Mouse (Mus musculus) urinary bladder, adult 18-20 months (tissue): ENCODE measurements at regions not wholly inside any gene's neighbourhood (a gene's known extent, or its start where the extent isn't known, plus 50 kb on each side); places are given as distances from the start of the nearest gene placed in this dataset.

Source experiments
- DNase-seq, 2 experiments: peaks; one replicate each; pipeline ENCODE4 v3.0.0; 2022; ENCODE audit warnings: low spot score in 2 of 2, mixed read lengths in 2 of 2

DNA sequence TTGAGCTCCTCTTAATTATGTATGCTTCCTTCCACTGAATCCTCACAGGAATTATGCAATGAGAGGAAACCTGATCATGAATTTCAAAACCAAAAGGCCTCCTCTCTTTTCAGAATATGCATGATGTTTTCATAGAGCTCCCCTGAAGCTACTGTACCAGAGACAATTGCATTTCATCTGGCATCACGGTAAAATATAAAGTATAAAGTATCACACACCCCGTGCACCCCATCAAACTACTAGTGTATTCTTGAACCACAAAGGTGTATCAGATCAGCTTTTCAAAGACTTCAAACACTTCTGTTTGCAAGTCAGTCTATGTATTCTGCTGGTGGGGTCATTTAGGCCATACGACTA, 144.4 kb upstream of the Cxadr start:
- DNase-seq, result no peak

DNA sequence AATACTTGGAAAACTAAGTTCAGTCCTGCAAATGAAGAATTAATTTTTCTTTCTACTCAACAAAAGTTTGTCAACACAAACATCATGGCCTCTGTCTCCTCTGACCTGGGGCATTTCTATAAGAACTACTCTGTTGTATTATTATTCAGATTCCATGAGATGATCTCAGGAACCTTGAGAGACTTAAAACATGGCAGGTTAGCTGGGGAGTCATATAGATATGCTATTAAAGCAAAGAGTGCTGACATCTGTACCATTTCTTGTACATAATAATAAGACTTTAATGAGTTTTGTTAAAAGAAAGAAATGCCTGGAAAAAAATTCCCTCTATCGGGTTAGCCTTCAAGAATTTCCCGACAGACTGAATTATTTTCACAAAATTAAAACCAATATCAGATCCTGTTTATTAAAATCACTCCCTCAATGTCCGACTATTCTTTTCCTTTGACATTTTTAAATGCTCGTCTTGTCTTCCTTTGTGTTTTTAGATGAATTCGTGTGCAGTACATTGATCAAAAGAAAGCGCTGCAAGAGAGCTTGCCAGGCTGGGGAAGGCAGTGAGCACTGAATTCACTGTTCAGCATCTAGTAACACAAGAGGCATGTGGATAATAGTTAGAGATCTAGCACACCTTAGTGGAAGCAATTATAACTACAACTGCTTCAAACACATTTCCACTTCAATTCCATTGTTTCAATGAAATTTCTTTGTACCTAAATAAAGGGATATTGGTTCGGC, 145.0 kb upstream of the Cxadr start:
- DNase-seq, result peak in 1 of 2 experiments; percentile 15

DNA sequence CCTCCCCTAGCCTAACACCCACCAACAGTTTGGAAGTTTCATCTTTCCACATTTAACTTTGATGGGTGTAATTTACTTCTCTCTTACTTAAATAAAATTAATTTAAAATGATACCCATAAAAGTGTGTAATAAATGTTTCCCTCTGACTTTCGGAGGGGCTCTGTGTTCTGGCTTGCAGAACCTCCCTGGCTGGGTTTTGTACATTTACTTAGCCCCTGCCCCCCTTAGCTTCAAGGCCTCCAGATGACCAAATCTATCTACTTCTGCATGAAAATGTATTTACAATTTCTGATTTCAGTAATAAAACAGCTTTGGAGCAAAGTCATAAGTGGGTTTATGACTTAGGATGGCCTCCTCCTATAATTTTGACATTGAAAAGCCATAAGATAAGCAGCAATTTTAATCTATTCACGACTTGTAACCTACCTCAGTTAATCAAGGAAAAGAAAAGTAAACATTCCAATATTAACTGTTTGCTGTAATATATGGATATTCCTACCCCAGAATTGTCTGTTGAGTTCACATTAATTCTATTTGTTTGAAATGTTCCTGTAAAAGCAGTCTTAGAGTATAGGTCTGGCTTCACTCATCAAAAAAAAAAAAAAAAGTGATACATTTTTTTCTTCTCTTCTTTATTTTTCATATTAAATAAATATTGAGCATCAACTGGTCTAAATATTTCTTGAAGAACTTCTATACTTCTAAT, 147.2 kb upstream of the Cxadr start:
- DNase-seq, result no peak

DNA sequence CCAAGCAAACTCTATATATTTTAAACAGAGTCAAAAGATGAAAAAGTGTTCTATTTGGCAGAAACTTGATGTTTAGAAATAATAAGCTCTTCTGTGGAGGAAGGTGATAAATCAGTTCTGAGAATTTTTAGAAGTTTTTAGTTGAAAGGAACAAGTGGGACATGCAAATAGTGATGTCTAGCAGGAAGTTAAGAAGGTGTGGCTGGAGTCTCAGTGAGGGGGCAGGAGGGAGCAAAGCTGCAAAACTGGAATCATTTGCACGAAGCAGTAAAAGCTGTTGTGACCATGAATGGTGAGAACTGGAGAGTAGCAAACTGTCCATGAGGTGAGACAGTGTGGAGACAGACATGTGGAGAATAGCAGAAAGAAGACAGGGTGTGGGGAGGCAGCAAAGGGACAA, 157.1 kb upstream of the Cxadr start:
- DNase-seq, result no peak

DNA sequence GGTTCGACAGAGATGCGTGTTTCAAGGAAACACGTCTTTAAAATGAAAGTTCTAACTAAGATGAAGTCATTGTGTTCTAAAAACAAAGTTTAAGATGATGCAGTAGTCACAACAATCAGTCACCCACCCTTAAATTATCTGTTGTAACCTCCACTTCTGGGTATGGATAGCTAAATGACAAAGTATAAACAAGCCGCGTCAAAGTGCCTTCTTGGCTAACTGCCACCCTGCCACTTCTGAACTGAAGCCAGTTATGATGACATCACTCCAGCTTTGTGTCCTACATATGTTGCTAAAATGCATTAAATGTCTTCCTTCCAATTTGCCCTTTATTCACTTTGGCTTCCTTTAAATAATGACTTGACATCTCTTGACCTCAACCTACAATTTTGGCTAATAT, 165.8 kb upstream of the Cxadr start:
- no peak for DNase-seq

DNA sequence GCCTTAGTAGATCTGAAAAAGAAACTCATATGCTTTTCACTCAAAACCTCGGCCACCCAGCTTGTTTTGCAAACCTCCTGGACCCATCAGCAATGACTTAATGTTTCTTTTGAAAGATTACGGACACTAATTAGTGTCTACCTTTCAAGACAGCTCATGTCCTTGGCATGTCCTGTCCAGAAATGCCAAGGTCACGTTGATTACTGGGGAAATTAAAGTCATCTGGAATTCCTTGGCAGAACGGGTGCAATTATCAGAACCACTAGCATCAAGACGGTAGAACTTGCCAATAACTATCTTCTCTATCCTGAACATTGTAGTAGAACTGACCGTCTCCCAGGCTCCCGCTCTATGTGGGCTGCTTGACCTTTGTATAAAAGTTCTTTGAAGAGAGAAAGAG, 166.8 kb upstream of the Cxadr start:
- DNase-seq, result no peak

DNA sequence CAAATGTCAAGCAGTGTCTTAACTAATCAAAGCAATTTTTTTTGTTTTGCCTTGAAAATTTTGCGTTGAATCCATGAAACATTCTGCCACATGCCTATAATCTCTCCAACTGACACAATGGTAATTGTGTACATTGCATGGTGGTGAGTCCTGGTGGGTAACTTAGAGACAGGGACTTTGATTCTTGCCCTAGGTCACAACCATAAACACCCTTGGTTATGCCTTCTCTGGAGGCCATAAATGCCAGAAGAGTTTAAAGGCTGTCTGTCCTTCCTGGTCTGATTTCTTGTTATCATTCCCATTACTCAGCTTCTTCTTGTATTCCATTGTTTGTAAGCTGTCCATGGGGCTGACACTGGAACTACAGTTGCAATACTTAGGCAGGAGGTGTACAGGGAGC, 179.6 kb upstream of the Cxadr start:
- DNase-seq, result no peak

DNA sequence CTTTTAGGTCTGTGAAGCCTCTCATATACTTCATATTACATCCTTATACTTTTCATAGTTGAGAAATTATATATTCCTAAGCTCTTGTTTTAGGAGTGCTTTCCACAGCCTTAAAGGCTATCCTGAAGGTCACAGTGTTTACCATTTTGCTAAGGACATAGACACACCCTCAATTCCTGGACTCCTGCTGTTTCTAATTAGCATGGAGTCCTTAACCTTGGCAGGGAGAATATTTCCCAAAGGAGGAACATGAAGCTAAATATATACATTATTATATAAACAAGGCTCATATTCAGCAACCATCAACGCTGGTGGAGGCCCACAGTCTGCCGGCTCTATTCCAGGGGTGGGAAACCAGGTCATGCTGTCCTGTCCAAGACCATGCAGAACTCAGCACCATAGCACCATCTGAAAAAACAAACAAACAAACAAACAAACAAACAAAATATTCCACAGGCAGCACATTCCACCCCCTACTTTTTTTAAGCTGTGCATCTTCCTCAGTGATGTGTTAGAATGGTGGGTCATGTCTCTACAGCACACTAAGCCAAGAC, 180.9 kb upstream of the Cxadr start:
- DNase-seq, result no peak

DNA sequence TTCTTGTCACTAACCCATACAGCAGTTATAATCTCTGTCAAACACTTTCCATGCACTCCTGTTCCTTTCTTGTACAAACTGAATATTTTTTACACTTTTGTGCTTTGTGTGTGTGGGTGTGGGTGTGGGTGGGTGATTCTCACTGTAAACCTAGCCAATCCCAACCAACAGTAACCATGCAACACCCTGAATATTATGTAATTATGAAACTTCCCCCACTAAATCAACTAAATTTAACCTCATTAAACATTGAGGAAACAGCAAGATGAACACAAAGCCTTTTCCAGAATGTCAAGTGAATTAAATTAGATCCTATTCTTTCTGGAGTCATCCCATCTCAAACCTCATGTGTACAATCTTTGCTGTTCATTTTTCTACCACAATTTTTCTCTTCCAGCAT, 197.0 kb upstream of the Cxadr start:
- DNase-seq, result no peak

DNA sequence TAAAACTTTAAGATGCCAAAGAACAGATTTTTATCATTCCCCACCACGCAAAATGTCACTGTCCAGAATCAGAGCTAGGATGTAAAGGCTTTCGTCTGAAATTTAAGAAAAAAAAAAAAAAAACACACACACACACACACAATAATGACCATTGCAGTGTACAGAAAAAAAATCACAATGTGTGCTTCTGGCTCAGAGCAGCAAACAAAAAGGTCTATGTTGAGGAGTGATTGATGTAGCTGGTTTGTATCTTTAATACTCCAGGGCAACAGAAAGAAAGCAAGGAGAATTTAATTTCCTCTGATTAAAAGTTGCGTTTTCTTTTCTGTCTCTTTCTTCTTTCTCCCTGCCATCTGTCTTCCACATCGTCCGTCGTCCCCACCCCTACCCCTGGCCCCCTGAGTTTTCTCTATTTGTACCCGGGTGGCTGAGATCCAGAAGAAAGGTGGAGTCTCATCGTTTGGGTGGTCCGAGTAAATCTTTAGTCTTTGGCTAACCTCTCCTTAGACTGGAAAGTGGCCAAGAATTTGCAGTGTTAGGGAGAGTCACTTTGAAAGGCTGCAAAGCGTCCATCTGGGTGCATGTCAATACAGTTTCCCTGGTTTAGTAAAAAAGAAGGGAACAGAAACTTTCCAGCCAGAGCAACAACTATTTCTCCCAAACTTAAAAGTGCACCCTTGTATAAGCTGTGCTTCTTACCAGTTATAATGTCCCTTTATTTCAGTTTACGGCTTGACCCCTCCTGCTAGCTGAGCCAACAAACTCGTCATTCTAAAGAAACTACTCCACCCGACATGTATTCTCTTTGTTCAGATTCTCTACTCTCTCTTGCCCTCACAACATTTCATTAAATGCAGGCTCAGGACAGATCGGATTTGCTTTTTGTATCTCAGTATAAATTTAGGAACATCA, 199.6 kb upstream of the Cxadr start:
- peak in 1 of 2 experiments; percentile 27 for DNase-seq

DNA sequence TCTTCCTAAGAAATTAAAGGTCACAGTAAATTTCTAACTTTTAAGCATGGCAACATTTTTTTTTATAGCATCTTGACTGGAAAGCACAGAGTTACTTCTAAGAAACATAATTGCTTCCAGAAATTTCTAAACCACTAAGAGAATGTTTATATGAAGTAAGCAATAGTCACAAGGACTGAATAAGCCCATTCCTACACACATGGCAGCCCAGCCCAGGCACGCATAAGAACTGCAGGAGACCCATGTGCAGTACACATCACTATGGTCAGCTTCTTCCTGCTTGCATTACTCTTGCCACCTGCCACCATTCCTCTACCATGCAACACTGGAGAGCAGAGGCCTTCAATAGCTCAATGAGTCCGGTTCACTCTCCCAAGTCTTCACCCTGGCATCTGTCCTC, 201.4 kb upstream of the Cxadr start:
- no peak for DNase-seq

DNA sequence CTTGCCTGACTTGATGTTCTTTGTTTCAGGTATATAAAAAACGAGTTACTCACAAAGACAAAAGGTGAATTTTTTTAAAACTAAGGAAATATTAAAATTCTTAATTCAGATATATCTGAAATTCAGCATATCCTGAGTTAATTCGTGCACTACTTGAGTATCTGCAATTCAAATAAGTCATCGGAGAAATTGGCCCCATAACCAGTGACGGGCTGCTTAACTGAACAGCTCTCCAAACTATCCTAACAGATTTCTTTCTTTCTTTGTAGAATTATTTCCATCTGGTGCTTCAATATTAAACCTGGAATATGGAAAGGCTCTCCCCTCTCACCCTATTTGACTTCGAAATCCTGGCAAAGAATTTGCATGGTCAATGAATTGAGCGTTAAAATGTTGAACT, 202.2 kb upstream of the Cxadr start:
- DNase-seq, result no peak

DNA sequence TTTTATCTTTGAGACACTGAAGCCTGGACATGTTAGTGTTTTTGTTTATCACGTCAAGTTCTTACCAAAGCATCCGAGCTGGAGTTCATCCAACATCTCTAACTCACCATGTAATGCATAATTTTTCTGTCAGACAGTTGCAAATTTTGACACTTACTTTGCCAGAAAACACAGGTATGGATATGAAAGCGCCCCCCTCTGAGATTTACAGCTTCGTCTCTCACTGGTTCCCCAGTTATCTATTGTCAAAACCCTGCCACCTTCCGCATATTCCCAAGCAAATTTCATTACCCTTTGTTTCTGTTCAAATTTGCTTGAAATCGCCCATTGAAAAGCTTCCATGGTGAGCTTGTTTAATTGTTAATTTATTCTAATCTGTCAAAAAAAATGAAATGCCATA, 202.7 kb upstream of the Cxadr start:
- DNase-seq, result no peak

DNA sequence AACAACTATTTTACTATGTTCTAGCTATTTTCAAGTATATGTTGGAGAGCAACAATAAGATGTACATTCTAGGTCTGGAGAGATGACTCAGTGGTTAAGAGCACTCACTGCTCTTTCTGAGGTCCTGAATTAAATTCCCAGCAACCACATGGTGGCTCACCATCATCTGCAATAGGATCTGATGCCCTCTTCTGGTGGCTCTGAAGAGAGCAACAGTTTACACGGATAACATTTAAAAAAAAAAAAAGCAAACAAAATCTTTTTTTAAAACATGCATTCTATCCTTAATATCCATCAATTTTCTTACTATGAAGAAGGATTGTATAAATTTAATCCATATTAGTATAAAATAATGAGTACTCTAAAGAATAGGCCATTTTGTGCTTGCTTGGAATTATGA, 204.7 kb upstream of the Cxadr start:
- no peak for DNase-seq

DNA sequence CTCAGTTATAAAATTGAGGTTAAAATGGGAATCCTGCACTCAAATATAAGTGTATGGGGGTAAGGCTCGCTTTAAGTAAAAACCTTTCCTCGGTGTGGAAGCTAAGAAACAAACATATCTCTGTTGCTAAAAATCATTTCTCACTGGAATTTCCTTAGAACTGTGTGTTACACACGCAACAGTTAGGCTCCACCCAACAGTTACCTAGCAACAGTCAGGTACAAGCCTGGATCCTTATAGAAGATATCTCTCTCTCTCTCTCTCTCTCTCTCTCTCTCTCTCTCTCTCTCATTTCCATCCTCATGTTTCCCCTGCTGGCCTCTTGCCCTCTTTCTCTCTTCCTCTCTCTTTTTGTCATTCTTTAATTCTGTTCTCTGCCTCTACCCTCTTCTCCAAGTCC, 211.1 kb upstream of the Cxadr start:
- DNase-seq, result no peak

DNA sequence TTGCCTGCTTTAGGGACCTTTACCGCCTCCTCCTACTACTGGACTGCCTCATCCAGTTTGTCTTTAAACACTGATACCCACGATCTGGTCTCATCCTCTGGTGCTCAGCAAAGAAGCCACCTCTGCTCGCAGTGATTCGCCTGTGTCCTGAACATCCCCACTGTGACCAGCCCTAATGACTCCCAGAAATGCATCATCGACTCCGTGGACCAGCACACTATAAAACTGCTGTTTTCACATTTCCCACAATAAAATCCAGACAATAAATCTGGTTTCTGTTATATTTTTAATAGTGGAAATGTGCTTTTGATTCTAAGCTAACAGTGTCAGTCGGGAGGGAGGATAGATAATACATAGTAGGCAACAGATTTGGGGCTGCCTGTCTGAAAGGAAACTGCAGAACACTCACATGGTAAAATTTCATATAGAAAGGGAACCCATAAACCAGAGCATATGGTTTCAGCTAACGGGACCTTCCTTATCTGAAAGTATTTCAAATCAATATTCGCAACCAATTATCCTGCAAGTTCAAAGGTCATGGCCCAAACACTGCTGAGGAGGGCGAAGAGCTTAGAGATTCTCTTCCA, 233.7 kb upstream of the Cxadr start:
- DNase-seq, result no peak

DNA sequence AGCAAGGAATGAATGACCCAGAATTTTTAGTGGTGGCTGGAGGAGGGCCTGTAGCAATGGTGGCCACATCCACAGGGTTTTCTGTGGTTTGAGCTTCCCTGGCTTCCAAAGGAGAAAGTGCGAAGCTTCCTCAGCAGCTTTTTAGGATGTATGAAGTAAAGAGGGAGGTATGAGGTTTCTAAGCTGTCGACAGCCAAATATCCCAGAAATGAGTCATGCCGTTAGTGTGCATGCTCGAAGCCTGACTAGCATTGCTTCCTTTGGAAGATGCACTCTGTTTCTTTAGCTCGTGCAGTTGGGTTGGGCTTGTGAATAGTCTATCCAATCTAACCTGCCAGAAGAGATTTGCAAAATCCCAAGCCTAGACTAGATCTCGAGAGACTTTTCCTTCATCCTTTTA, 240.8 kb upstream of the Cxadr start:
- no peak for DNase-seq

DNA sequence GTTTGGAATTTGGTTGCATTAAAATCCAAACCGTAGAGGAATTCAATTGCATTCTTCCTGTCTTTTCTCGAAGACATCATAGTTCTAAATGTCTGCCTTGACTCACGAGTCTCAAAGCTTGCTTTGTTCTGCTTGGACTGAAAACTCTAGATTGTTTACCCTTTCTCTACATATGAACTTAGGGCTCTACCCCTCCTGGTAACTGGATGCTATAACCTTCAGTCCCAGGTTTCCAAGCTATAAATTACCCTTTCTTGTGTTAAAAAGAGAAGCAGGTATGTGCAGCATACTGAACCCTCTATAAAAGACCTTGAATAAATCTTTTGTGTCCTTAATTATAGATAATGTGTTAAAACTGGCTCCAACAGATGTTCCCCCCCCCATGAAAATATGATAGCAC, 243.7 kb upstream of the Cxadr start:
- DNase-seq, result no peak

DNA sequence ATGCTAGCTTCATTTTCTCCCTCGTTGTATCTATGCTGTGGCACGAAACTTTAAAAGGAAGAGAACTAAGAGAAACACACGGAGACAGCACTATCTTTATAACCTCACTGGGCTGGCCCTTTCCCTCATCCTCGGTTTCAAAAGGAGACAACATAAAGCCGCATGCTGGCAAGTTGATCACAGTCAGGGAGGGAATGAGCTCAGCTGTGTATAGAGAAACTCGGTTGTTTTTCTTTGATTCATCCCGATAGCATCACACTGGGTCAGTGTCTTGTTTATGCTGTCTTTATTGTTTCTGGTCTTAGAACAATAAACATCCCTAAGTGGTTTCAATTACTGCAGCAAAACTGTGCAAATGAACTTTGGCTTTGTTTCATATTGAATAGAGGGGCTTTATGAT, 249.2 kb upstream of the Cxadr start:
- no peak for DNase-seq

DNA sequence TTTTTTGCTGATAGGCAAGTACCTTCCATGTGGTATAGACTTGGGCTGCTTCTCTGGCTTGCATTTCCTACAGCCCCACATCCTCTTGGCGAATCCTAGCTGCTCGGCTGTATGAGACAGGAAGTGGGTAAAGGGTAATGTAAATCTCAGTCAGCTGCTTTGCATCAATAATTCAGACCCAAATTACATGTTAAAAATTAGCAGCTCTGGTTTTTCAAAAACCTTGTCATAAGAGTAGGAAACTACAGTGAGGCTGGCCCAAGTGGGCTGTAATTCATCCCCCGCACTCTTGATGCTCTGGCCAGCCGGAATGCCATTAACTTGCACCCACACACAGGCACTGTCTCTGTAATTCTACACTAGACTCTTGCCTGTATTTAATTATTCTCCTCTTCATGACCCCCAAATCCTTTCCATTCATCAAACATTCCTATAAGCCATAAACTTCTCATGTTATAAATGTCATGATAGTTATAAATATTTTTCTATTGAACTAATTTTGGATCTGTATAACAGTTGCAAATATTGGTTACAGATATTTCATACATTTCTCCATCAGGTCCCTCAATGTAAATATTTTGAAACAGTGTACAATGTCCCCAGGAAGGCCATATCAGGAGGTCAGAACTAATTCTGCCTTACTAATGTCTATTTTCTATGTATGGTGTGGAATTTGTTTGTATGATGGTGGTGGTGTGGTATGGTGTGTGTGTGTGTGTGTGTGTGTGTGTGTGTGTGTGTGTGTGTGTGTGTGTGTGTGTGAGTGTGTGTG, 261.0 kb upstream of the Cxadr start:
- DNase-seq, result no peak

DNA sequence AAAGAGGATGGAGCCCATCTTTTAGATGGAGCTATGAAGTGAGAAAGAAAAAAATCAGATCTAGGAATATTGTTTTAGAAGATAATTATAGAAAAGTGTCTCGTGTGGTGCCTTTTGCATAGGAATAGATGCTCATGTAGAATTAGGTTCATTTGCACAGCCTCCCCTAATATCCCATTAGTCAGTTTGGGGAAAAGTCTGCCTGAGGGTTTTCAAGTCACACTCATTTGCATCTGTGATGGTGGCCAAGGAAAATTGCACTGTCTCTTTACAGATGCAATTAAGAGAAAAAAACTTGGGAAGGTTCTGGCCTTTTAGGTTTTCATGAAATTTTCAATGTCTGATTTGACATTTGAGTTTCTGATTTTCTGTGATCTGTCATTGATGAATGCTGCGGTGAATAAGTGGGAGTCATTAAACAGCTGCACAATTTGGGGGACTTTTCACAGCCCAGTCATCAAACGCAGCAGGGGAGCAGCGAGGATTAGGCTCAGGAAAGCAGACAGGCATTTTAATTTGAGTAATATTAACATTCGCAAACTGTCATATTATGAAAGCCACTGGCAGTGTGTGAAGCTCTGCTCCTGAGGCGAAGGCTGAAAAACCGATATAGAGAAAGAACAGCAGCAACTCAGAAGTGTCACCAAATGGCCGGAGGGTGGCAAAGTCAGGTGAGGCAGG, 281.5 kb upstream of the Cxadr start:
- no peak for DNase-seq
